Mouse (Mus musculus) CD4-positive helper T cell, adult 2 months (primary cell): Measurements from ENCODE around the gene Sec11a.

Source experiments
- DNase-seq: peaks from one replicate; pipeline ENCODE4 v3.0.0-alpha.2; 2012; ENCODE audit warnings: low read depth, missing footprints, low spot score

The Sec11a gene

GRCm38 (mm10) chr7:80857181-80857580 lies 90.4 kb downstream of the Sec11a start:
- DNase-seq: peak; percentile 73

DNA sequence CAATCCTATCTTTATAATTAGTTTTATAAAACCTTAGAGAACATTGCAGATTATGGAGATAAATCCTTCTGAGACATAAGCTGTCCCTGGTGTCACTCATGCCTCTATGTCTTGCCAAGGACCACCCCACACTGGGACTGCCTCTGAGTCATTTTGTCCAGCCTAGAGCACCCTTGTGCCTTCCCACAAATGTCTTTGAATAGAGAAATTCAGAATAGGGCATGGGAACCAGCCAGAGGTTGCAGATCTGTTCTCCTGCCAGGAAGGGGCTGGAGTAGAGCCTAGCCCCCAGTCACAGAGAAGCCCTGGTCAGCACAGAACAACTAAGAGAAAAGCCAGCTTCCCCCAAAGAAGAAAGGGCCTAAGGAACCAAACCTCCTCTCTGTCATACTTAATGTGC lies 92.3 kb downstream of the Sec11a start:
- DNase-seq: no peak
